Mouse (Mus musculus) lung, embryonic 15.5 days (tissue): Measurements from ENCODE around the gene Serinc4. TPM values are rescaled to one million over a fixed set of nuclear protein-coding genes. Genes with fewer than 3 reads are reported as not detected.

ENCODE experiments used
- ATAC-seq: fragments of 200-750 bp; cut with Nextera tagmentation; 2 replicates; pipeline ENCODE4 v1.8.0; 2017; ENCODE audit warnings: moderate number of reproducible peaks, borderline replicate concordance; ENCODE audit not compliant: low FRiP score, low TSS enrichment; ENCODE audit errors: extremely low read depth
- H3K27ac ChIP-seq: fragments of 300-500 bp; sonication (generic); 2 replicates; pipeline ENCODE4 v1.5.1; 2015; ENCODE audit warnings: moderate library complexity, mild to moderate bottlenecking, inconsistent platforms
- H3K27me3 ChIP-seq: fragments of 300-500 bp; sonication (generic); 2 replicates; pipeline ENCODE4 v1.6.1; 2015; ENCODE audit warnings: inconsistent platforms
- H3K36me3 ChIP-seq: fragments of 300-500 bp; sonication (generic); 2 replicates; pipeline ENCODE4 v1.6.1; 2015; ENCODE audit warnings: inconsistent platforms
- H3K4me1 ChIP-seq: fragments of 300-500 bp; sonication (generic); 2 replicates; pipeline ENCODE4 v1.6.1; 2015; ENCODE audit warnings: inconsistent platforms
- H3K4me2 ChIP-seq: fragments of 300-500 bp; sonication (generic); 2 replicates; pipeline ENCODE4 v1.6.1; 2015; ENCODE audit warnings: inconsistent platforms, mild to moderate bottlenecking, moderate library complexity
- H3K4me3 ChIP-seq: fragments of 300-500 bp; sonication (generic); 2 replicates; pipeline ENCODE4 v1.5.1; 2015; ENCODE audit warnings: mild to moderate bottlenecking, inconsistent platforms
- H3K9ac ChIP-seq: fragments of 300-500 bp; sonication (generic); 2 replicates; pipeline ENCODE4 v1.6.1; 2015; ENCODE audit warnings: inconsistent platforms
- H3K9me3 ChIP-seq: fragments of 300-500 bp; sonication (generic); 2 replicates; pipeline ENCODE4 v1.6.1; 2016; ENCODE audit warnings: inconsistent platforms
- WGBS: fragments of 180-500 bp; shearing (Covaris S2); methylation state at CpG from one replicate; pipeline ENCODE4 v1.1.7; 2015; 5-methylcytosine and 5-hydroxymethylcytosine counted together
- microRNA-seq: library from miRNA; unstranded; fragments of <30 nt; microRNA quantifications from one replicate; pipeline ENCODE4, GENCODE M21; 2016
- polyA plus RNA-seq: library from polyadenylated mRNA; unstranded; fragments of >200 nt; fragmentation: Nextera tagmentation; extraction: Ambion mirVana; gene quantifications from 2 replicates; pipeline ENCODE4 v1.2.1, GENCODE M21; 2015

The Serinc4 gene
- polyA plus RNA-seq, 1 experiment from 2014 or later = 0.07 TPM

GRCm38 (mm10) chr2:121415591-121415990 lies 41.0 kb downstream of the Serinc4 start:
- no peak for ATAC-seq
- Histone ChIP-seq H3K9ac (peak overlapping the region; percentile 100; the same call in 1 of the 2 replicates), H3K27ac (no peak overlapping the region), H3K36me3 (peaks cover 28% of the 10 kb centered on the region), H3K9me3 (no peaks in the 10 kb centered on the region), H3K4me1 (peaks cover 26% of the 10 kb centered on the region), H3K27me3 (no peaks in the 10 kb centered on the region), H3K4me3 (peak overlapping the region; percentile 89), H3K4me2 (peak overlapping the region; percentile 56)
- 68% methylated on average over 3 of the region's 3 CpGs for WGBS

- Histone ChIP-seq H3K27me3 (no peaks in the 10 kb centered on the region), H3K4me2 (peak overlapping the region; percentile 56), H3K4me1 (peaks cover 26% of the 10 kb centered on the region), H3K9ac (peak overlapping the region; percentile 100), H3K36me3 (peaks cover 28% of the 10 kb centered on the region), H3K4me3 (peak overlapping the region; percentile 89), H3K9me3 (no peaks in the 10 kb centered on the region), H3K27ac (no peak overlapping the region)
- WGBS = 25% methylated on average over 3 of the region's 3 CpGs
- ATAC-seq = no peak
These were observed 41.5 kb downstream of the Serinc4 start for GRCm38 (mm10) chr2:121415103-121415502.

- peak overlapping the region; percentile 56 for H3K4me2 ChIP-seq
- peak overlapping the region; percentile 89 for H3K4me3 ChIP-seq
- ATAC-seq = peak; percentile 49
- no peaks in the 10 kb centered on the region for H3K27me3 ChIP-seq
- peaks cover 26% of the 10 kb centered on the region for H3K4me1 ChIP-seq
- H3K27ac ChIP-seq = peak overlapping the region; percentile 98
- 0% methylated on average over 32 of the region's 32 CpGs for WGBS
- peaks cover 28% of the 10 kb centered on the region for H3K36me3 ChIP-seq
- H3K9me3 ChIP-seq = no peaks in the 10 kb centered on the region
- H3K9ac ChIP-seq = peak overlapping the region; percentile 100
These were observed 42.4 kb downstream of the Serinc4 start for GRCm38 (mm10) chr2:121414139-121414685.

GRCm38 (mm10) chr2:121413387-121414042 lies 43.1 kb downstream of the Serinc4 start, which contains the start of the genes Pdia3 and Catsper2:
Gene Pdia3 (plus strand): TSS chr2:121413775.
Gene Catsper2 (minus strand): TSS chr2:121413792.
- Histone ChIP-seq H3K36me3 (peaks cover 21% of the 10 kb centered on the region), H3K4me3 (peak within 1 kb of the TSS; percentile 89), H3K4me2 (peak within 1 kb of the TSS; percentile 67), H3K9me3 (no peaks in the 10 kb centered on the region), H3K27me3 (no peaks in the 10 kb centered on the region), H3K27ac (peak within 1 kb of the TSS; percentile 98), H3K4me1 (peaks cover 20% of the 10 kb centered on the region), H3K9ac (peak within 1 kb of the TSS; percentile 100)
- ATAC-seq = peak; percentile 99
- under 1% methylated on average over 66 of the region's 68 CpGs for WGBS

- Histone ChIP-seq H3K9ac (peak overlapping the region; percentile 69), H3K9me3 (no peaks in the 10 kb centered on the region), H3K4me1 (peaks cover 20% of the 10 kb centered on the region), H3K4me3 (peak overlapping the region; percentile 89), H3K4me2 (peak overlapping the region; percentile 67), H3K36me3 (peaks cover 15% of the 10 kb centered on the region), H3K27ac (peak overlapping the region; percentile 98), H3K27me3 (no peaks in the 10 kb centered on the region)
- WGBS = 7% methylated on average over 4 of the region's 4 CpGs
- peak; percentile 13; the same call in 1 of the 2 replicates for ATAC-seq
These were observed 43.7 kb downstream of the Serinc4 start for GRCm38 (mm10) chr2:121412843-121413386.

GRCm38 (mm10) chr2:121408160-121408559 lies 48.4 kb downstream of the Serinc4 start:
- Histone ChIP-seq H3K4me2 (no peak overlapping the region), H3K4me1 (peaks cover 3% of the 10 kb centered on the region), H3K27ac (no peak overlapping the region), H3K36me3 (no peaks in the 10 kb centered on the region), H3K4me3 (no peak overlapping the region), H3K9me3 (no peaks in the 10 kb centered on the region), H3K9ac (no peak overlapping the region), H3K27me3 (no peaks in the 10 kb centered on the region)
- 31% methylated on average over 4 of the region's 4 CpGs for WGBS
- ATAC-seq = no peak

- H3K9me3 ChIP-seq = no peaks in the 10 kb centered on the region
- no peak for ATAC-seq
- no peaks in the 10 kb centered on the region for H3K36me3 ChIP-seq
- H3K9ac ChIP-seq = no peak overlapping the region
- H3K4me2 ChIP-seq = no peak overlapping the region
- no peaks in the 10 kb centered on the region for H3K4me1 ChIP-seq
- H3K4me3 ChIP-seq = no peak overlapping the region
- H3K27me3 ChIP-seq = no peaks in the 10 kb centered on the region
- H3K27ac ChIP-seq = no peak overlapping the region
These were observed 53.3 kb downstream of the Serinc4 start for GRCm38 (mm10) chr2:121403296-121403695.

GRCm38 (mm10) chr2:121396624-121397023 lies 60.0 kb downstream of the Serinc4 start:
- Histone ChIP-seq H3K27ac (no peak overlapping the region), H3K4me2 (no peak overlapping the region), H3K4me1 (no peaks in the 10 kb centered on the region), H3K9me3 (no peaks in the 10 kb centered on the region), H3K9ac (no peak overlapping the region), H3K27me3 (no peaks in the 10 kb centered on the region), H3K36me3 (no peaks in the 10 kb centered on the region), H3K4me3 (no peak overlapping the region)
- WGBS = 13% methylated on average over 8 of the region's 8 CpGs
- ATAC-seq = no peak

Small RNA genes within 50 kb of the gene (microRNA-seq; reads per million reads assigned to microRNA genes)
- gene Gm22953 = not detected

Other genes with a start within 250 kb of the Serinc4 start
- gene Trp53bp1, start 185.4 kb downstream of the Serinc4 start, polyA plus RNA-seq = 61.6 and 66.8 TPM in 2 replicates
- gene Map1a, start 167.2 kb downstream of the Serinc4 start, polyA plus RNA-seq = 3.5 TPM in 2 replicates
- gene Ppip5k1, start 101.4 kb downstream of the Serinc4 start, polyA plus RNA-seq = 10.0 and 12.3 TPM in 2 replicates
- 2.8 and 3.6 TPM in 2 replicates for gene Ckmt1, start 99.1 kb downstream of the Serinc4 start, polyA plus RNA-seq
- not detected in 2 replicates for gene Strc, start 69.6 kb downstream of the Serinc4 start, polyA plus RNA-seq
- 874 and 889 TPM in 2 replicates for gene Pdia3, start 43.0 kb downstream of the Serinc4 start, polyA plus RNA-seq
- gene Catsper2, start 43.0 kb downstream of the Serinc4 start, polyA plus RNA-seq = 1.3 and 2.3 TPM in 2 replicates
- 10.0 and 10.1 TPM in 2 replicates for gene Ell3, start 12.5 kb downstream of the Serinc4 start, polyA plus RNA-seq
- gene Serf2, start 7.6 kb downstream of the Serinc4 start, polyA plus RNA-seq = 430 and 452 TPM in 2 replicates
- gene Hypk, start 3.5 kb downstream of the Serinc4 start, polyA plus RNA-seq = 97.0 and 99.5 TPM in 2 replicates
- 45.7 and 51.1 TPM in 2 replicates for gene Mfap1b, start 17.3 kb upstream of the Serinc4 start, polyA plus RNA-seq
- gene Mfap1a, start 49.9 kb upstream of the Serinc4 start, polyA plus RNA-seq = 28.0 and 31.8 TPM in 2 replicates
- 8.8 and 9.3 TPM in 2 replicates for gene Wdr76, start 49.9 kb upstream of the Serinc4 start, polyA plus RNA-seq